Mouse (Mus musculus) c-Kit-positive CD71-negative TER-119-negative erythroid progenitor cells, embryonic 14.5 days (primary cell): ENCODE measurements around the gene Sgcg.
A peak's percentile ranks its signal among the peaks of the same experiment; 100 is the strongest.

Experiments used
- DNase-seq: peaks from one replicate; pipeline ENCODE4 v3.0.0-alpha.2; 2013; ENCODE audit warnings: low read depth

The Sgcg gene

DNA sequence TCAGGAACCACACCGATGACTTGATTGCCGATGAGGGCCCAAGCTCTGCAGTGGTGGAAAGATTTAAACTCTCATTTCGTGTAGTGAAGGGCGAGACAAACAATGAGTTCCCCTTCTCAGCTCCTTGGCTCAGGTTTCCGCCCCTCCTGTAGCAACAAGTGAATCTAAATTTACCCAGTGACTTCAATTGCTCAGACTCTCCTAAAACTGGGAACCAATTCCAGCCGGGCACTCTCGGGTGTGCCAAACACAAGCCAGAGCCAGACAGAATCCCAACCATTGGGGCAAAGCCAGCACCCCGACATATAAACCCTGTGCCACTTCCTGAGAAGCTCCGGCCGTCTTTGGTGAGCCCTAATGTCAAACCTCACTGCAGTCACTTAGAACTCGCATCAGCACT, at the start of gene Sgcg:
Gene Sgcg (minus strand): TSS at position 139 of the 400 bp plus-strand sequence.
- no peak for DNase-seq

DNA sequence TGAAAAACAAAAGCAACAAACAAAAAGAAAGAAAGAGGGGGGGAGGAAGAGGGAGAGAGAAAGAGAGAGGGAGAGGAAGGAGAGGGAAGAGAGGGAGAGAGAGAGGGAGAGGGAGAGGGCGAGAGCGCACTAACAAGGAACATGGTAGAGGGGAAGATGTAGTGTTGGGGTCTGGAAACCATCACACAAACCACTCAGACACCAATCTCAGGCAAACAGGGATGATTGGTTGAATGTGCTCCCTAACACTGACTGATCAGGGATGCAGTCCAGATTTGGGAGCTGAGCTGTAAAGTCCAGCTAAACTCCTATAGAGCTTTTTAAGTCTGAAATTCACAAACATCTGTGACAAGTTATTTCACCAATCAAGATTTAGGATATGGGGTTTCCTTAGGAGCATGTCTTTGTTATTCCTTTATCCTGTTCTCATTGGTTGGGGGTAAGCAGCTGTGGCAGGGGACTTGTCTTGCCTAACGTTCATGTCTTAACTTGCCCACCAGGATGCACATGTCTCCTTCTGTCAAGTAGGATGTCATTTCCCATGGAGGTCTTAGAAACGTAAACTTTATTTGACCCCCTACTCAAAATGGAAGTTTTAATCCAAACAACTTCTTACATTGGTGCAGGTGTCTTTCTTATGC, 45.8 kb upstream of the Sgcg start:
- no peak for DNase-seq

DNA sequence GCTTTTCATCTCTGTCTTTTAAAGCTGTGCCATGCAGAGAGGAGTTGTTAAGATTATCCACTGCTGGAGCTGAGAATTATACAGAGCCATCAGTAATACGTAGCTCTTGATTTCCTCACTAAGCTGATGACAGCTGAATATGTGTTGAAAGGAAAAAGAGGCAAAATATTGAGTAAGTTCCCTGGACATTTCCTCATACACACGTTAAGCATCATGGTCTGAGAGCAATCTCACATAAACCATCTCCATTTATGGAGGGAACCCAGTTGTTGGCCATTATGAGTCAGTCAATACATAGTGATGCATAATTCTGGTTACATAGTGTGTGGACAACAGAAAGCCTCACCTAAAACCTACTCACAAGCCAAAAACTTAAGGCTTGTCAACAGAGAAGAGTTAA, 44.1 kb upstream of the Sgcg start:
- no peak for DNase-seq

DNA sequence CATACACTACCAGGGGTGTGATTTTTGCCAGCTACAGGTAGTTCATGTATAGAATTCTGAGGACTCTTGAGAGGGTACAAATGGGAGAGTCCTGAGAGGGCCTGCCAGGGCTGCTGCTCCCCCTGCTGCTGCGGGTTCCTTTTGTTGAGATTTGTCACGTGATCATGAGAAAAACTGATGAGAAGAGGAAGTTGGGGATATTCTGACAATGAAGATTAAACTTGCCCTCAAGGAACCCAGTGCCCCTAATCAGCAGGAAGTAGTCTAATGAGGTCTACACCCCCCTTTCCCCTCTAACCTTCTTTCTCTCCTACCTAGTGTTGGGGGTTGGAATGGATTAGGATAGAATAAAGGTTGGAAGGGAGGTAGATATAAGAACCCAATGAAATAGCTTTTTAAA, 43.0 kb upstream of the Sgcg start:
- DNase-seq: no peak

DNA sequence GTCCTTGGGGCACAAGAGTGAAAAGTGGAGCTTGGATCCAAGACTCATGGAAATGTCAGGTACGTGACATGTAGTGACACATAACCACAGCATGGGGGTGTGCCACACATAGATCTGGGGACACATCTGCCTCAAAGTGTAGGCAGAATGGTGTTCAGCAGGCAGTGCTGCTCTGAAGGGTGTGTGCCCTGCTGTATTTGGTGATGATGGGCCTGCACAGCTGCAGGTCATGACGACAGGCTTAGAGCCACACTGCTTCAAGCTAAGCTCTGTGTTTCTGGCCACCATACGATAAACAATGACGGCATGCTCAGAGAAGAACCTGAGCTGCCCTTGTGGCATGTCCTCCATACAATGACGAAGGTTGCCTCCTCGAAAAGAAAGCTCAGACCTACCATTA, 41.5 kb upstream of the Sgcg start:
- no peak for DNase-seq

DNA sequence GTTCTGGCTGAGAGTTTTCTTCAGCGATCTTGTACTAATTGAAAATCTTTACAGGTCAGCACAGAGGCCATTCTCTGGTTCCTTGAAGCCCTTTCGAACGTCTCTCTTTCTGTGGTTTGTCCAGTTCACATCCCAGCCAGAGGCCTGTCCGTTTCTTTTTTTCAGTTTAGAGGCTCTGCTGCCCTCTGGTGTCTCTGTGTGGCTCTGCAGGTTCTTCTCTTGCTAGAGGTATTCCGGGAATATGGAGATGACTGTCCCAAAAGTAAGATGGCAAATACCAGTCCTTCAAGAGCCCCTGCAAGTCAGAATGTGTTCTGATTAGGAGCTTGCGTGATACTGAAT, 36.4 kb upstream of the Sgcg start:
- DNase-seq: peak; percentile 65

DNA sequence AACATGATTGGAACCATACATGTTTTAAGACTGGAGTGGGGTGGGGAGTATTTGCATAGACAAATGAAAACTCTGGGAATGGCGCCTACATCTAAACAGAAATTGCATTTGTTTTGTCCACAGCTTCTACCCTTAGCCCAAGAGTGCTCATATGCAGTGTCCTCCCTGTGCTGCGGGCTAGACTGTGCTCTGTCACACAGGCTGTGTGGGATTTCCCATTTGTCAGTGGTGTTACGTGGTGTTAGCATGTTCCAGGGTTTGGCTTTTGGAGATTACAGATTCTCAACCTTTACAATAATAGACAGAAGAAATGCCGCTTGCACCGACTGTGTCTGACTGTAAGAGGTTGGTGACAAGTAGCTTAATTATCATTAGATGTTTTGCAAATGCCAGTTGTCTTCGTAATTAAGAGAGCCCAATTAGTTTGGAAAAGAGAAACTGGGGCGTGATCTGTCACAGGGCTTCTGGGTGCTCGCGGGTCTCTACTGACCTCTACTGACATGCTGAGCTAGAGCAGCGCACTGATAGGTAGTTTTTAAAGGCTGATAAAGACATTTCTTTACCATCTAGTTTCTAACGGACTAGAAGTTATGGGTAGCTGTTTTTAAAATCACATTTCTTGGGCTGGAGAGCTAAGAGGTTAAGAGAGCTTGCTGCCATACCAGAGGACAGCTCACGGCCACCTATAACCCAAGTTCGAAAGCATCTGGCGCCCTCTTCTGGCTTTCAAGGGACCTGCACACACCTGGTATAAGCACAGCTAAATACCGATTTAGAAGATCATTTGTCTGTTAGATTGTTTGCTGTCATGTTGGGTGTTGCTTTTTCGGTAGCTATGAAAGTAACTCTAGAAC, 35.8 kb upstream of the Sgcg start:
- peak; percentile 67 for DNase-seq

DNA sequence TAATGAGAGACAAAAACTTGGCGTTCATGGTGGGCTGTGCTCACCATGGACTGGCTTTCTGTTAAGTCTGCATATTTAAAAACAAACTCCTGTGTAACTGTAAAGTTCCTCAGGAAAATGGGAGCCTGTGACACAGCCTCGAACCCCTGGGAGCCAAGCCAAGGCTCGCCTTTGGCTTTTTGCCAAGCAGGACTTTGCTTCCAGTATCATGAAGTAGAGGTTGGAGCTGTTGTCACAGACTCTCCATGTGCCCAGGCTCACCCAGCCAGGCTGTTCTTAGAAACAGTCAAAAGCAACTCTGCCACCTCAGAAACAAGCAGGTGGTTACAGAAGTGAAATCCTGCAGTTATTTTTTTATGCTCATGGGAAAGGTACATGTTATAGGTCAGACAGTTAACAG, 32.4 kb upstream of the Sgcg start:
- DNase-seq: no peak

DNA sequence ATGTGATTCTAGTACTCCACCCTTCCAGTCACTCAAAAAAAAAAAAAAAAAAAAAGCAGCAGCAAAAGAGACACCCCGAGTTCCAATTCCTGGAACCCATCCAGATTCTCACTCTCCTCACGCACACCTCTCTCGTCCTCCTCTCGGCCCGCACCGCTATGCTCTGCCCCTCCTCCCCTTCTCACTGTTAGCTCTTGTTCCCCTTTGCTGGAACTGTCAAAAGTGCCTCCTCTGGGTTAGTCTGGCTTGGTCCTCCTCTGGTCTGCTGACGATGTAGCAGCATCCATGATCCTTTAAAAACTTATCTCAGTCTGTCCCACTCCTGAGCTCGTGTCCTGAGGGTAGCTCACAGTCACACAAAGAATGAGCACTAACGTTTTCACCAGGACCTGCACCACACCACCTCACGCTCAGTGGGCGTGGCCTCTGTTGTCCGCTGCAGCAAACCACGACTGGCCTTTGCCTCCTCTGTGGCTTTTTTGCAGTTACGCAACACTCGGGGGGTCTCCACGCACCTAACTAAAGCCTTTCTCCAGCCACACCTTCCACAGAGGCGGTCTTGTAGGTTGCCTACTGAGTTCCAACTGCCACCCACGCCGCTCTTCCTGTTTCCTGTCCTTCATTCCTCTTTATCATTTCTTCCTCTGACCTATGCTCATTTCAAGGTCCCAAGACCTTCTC, 30.5 kb upstream of the Sgcg start:
- no peak for DNase-seq

DNA sequence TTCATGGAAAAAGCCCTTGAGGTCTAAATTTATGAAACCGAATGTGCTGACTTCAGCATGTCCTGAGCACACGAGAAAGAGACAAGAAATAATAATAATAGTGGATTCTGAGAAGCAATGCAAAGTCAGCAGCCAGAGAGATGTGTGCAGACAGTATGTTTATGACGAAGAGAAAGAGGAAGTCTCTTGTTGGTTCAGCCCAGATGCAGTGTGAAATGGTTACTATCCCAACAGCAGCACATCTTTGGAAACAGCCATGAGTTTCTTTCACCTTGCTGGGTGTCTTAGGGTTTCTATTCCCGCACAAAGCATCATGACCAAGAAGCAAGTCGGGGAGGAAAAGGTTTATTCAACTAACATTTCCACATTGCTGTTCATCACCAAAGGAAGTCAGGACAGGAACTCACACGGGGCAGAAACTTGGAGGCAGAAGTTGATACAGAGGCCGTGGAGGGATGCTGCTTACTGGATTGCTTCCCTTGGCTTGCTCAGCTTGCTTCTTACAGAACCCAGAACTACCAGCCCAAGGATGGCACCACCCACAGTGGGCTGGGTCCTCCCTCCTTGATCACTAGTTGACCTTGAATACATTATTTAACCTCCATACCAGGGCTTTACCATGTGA, 20.5 kb upstream of the Sgcg start:
- no peak for DNase-seq

DNA sequence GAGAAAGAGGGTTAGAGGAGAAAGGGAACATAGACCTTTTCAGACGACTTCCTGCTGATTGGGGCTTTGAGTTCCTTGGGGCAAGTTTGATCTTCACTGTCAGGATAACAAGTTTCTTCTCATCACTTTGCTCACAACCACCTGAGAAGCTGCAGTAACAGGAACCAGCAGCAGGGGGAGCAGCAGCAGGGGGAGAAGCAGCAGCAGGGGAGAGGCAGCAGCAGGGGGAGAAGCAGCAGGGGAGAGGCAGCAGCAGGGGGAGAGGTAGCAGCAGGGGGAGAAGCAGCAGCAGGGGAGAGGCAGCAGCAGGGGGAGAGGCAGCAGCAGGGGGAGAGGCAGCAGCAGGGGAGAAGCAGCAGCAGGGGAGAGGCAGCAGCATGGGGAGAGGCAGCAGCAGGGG, 19.0 kb upstream of the Sgcg start:
- DNase-seq: peak; percentile 31

DNA sequence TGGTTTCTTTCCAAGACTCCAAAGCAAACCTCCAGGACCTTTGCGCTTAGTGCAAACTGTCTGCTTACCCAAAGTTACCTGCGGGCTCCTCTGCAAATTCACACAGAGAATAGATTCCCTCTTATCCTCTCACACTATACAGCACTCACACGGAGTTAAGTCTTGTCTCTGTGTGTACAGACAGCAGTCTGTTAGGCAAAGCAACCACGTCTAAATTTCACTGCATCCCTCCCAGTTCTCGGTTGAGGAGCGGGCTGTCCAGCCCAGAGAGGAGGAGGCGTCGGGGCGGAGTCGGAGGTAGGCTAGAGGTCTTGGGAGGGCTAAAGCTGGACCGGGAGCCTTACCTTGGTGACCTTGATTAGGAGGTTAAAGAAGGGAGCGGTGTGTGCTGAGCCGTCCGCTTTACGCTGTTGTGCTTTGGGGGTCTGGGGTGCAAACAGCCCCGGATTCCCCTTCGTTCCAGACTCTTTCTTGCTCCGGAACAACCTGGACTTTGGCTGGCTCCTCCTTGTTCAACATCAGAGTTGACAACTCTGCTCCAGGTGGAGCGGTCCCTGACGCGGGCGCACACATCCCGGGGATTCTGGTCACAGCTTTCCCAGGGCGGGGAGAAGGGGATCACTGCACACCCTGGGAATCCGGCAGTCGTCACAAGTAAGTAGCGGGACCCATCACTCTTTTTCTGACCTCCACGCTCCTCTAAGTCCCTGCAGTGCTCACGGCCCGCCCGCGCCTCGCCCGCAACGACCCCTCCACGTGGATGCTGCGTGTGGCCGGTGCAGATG, 16.3 kb upstream of the Sgcg start:
- no peak for DNase-seq

DNA sequence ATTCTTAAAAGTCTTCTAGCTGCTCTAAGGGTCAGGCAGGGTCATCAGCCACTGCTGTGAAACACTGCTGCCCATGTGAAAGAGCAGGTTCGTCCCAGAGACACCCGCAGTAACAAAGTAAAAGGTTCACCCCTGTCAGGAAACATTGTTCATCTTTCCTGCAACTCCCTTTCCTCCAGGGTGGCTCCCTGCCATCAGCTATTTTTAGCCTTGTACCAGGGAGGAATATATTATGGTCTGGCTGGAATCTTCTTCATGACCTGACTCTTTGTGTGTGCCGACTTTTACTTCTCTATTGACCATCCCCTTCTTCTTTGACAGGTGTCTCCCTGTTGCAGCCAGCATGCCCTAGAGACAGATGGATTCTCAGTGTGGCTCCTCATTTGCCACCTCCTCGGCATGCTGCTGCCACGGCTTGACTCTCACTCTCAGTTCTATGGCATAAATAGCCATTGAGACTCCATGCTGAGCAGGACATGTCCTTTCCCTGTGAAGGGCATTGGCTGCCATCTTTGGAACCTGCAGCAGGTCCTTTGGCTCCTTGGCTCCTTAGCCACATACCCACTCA, 9.7 kb upstream of the Sgcg start:
- DNase-seq: no peak

DNA sequence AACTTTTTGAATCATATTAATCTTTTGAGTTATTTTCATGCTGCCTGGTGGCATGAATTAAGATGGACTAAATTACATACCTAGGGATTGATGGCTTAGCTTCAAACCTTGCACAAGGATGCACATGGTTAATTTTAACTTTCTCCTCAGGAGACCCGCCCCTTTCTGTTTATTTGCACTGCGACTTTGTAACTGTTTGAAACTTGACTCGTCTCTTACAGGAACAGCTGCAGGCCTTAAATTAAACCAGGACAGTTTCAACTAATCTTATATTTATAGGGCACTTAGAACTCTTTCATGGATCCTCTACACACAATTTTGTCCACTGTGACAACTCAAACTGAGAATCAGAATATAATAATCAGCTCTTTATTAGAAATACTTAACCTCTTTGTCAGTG, 794 bp upstream of the Sgcg start:
- DNase-seq: no peak

DNA sequence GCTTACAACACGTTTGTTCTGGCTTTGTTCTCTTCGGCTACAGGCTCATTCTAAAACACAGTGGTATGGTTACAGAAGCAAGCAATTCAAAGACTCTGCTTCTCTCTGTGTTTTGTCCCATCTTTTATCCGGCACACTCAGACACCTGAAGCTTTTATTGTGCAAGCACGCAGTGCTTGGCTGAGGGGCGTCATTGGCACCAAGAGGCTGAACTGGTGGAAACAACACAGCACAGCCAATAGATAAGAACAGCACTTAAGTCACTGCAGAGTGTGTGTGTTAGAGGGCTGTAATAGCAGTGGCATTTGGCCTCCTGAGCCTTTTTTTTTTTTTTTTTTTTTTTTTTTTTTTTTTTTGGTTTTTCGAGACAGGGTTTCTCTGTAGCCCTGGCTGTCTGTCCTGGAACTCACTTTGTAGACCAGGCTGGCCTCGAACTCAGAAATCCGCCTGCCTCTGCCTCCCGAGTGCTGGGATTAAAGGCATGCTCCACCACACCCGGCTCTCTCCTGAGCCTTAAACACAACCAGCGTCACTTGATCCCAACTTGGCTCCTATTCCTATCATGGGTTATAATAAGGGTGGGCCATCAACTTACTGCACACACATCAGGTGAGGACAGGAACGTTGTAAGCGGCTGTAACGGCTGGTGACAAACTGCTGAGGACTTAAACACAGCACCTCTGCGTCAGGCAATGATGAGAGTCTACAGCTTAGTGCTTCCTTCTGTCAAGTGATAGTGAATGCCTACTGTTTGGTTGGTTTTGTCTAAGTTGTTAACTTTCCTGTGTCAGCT, 5.5 kb downstream of the Sgcg start:
- DNase-seq: no peak

DNA sequence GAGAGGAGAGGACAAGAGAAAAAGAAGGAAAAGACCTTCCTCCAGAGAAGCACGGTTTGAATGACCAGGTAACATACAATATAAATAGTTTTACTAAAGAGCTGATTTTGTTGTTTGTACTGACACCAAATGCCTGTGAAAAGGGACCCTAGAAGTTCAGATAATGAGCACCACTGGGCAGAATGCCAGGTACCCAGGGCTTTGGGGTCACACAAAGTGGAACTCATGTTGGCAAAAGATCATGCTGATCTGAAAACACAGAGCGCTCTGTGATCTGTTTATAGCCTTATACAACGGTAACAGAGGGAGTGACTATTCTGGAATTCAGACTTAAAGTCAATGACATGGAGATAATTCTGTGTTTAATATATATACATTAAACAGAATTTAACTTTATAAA, 11.8 kb downstream of the Sgcg start:
- no peak for DNase-seq

DNA sequence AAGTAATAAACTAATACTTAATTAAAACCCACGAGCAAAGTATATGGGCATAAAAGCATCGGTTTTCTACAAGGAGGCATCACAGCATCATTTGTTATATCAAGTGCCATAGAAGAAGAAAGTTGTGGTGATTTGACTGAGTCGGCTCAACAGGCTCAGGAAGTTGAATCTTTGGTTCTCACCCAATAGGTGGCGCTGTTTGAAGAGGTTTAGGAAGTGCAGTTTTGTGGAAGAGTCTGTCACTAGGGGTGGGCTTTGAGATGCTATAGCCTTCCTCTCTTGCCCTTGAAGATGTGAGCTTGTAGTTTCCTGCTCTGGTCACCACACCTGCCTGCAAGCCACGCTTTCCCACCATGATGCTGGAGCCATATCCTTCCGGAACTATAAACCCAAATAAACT, 15.7 kb downstream of the Sgcg start:
- DNase-seq: peak; percentile 61

DNA sequence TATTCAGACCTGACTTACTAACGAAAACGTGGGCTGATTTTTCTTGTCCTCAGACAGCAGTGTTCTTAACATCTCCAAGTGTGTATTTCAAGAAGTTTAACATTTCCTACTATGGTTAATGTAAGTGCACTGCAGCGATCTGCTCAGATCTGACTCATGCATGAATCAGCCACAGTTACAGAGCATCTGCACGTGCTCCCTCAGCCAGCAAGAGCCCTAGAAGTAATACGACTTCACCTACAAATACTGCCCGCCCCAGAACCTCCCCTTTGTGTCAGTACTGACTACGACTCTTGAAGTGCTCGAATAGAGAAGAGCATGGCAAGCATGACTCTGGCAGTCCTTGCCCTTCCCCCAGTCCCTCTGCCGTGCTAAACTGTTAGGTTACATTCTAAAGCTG, 19.5 kb downstream of the Sgcg start:
- no peak for DNase-seq

DNA sequence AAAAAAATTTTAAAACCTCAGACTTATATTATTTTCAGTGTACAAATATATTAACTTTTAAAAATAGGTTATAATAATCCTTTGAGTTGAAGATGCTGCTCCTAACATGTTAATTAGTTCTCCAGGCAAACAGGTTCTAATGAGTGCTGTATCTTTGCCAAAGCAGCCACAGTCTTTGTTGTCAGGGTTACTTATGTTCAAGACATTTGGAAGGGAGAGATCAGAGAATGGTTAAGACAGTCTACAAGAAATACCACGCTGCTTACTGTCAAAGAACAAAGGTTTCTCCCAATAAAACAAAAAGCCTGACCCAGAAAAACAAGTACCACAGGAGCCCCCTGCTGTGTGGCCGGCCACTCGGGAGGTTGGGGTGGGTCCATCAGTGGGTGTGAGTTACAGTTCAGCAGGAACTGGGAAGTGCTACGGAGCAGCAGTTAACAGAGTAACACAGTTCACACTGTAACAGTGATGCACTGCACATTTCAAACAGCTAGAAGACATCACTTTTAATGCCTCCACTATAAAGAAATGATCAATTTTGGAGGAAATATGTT, 21.1 kb downstream of the Sgcg start:
- DNase-seq: no peak

DNA sequence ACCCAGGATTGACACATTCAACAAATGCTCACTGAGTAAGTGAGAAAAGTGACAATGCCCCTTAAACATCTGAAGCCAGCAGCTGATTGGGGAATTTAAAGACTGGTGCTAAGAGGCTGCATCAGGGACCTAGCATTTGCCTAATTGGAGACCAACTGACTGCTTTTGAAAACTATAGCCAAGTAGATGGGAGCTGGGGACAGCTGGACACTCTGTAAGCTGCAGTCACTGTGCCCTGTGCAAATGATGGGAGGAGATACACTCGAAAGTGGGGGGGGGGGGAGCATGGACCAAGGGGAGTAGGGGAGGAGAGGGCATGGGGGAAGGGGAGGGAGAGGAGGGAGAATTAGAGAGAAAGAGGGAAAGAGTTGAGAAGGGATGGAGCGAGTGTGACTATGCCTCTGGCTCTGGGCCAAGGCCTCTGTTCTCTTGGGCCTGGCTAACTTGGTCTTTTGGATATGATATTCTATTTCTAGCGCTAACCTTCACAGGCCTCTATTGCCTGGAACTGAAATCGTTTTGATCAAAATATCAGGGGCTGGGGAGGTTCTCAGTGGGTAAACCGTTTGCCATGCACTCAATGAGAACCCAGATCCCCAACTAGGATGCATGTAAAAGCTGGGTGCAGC, 22.3 kb downstream of the Sgcg start:
- no peak for DNase-seq
